Mouse (Mus musculus) embryonic facial prominence, embryonic 15.5 days (tissue): ENCODE data around the gene Reck. TPM values are rescaled to one million over a fixed set of nuclear protein-coding genes. Genes with fewer than 3 reads are reported as not detected.
A peak's percentile ranks its signal among the peaks of the same experiment; 100 is the strongest.

Experiments
- ATAC-seq: fragments of 200-750 bp; cut with Nextera tagmentation; 2 replicates; pipeline ENCODE4 v1.8.0; 2017; ENCODE audit warnings: low read depth, moderate TSS enrichment; ENCODE audit not compliant: insufficient number of reproducible peaks, low FRiP score, low TSS enrichment
- H3K27ac ChIP-seq: fragments of 300-500 bp; sonication (generic); replicated peaks from 2 replicates; pipeline ENCODE4 v1.5.1; 2015; ENCODE audit warnings: mild to moderate bottlenecking, inconsistent platforms
- H3K27me3 ChIP-seq: fragments of 300-500 bp; sonication (generic); 2 replicates; pipeline ENCODE4 v1.6.1; 2015; ENCODE audit warnings: inconsistent platforms
- H3K36me3 ChIP-seq: fragments of 300-500 bp; sonication (generic); 2 replicates; pipeline ENCODE4 v1.6.1; 2015; ENCODE audit warnings: mild to moderate bottlenecking, inconsistent platforms
- H3K4me1 ChIP-seq: fragments of 300-500 bp; sonication (generic); 2 replicates; pipeline ENCODE4 v1.6.1; 2015; ENCODE audit warnings: inconsistent platforms
- H3K4me2 ChIP-seq: fragments of 300-500 bp; sonication (generic); replicated peaks from 2 replicates; pipeline ENCODE4 v1.6.1; 2015; ENCODE audit warnings: mild to moderate bottlenecking, inconsistent platforms
- H3K4me3 ChIP-seq: fragments of 300-500 bp; sonication (generic); replicated peaks from 2 replicates; pipeline ENCODE4 v1.5.1; 2015; ENCODE audit warnings: mild to moderate bottlenecking, inconsistent platforms
- H3K9ac ChIP-seq: fragments of 300-500 bp; sonication (generic); 2 replicates; pipeline ENCODE4 v1.6.1; 2015; ENCODE audit warnings: inconsistent platforms
- H3K9me3 ChIP-seq: fragments of 300-500 bp; sonication (generic); replicated peaks from 2 replicates; pipeline ENCODE4 v1.6.1; 2016; ENCODE audit warnings: inconsistent platforms
- WGBS: fragments of 180-500 bp; shearing (Covaris S2); methylation state at CpG from one replicate; pipeline ENCODE4 v1.1.7; 2015; 5-methylcytosine and 5-hydroxymethylcytosine counted together
- polyA plus RNA-seq: library from polyadenylated mRNA; unstranded; fragments of >200 nt; fragmentation: Nextera tagmentation; extraction: Ambion mirVana; gene quantifications from 2 replicates; pipeline ENCODE4 v1.2.1, GENCODE M21; 2015

The Reck gene
- polyA plus RNA-seq, 1 experiment from 2014 or later: 33.7 TPM

DNA sequence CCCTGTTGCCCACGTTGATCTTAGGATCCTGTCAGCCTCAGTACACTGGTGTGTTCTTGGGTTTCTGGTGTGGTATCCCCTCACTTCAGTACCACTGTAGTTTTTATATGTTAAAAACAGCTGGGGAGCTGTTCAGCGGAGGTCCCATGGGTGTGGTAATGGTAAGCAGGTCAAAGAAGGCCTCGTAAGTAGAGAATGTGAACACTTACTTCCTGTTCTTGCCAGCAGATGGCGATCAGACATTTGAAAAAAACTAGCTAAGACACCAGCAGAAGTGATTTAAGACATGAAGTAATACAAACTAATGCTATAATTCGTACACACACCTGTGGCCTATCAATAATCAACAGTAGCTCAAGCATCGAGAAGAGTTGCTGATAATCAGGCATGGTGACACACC is 31.1 kb downstream of the Reck start:
- 18% methylated on average over 6 of the region's 6 CpGs for WGBS
- peaks cover 17% of the 10 kb centered on the region; the same call in 1 of the 2 replicates for H3K36me3 ChIP-seq
- H3K9me3 ChIP-seq: no peaks in the 10 kb centered on the region
- H3K4me3 ChIP-seq: no peak overlapping the region
- peaks cover 5% of the 10 kb centered on the region; the same call in 1 of the 2 replicates for H3K4me1 ChIP-seq
- H3K9ac ChIP-seq: no peak overlapping the region
- ATAC-seq: no peak
- H3K27me3 ChIP-seq: no peaks in the 10 kb centered on the region
- no peak overlapping the region for H3K4me2 ChIP-seq
- no peak overlapping the region for H3K27ac ChIP-seq

GRCm38 (mm10) chr4:43918221-43918620 is 42.9 kb downstream of the Reck start:
- H3K27ac ChIP-seq: no peak overlapping the region
- no peak for ATAC-seq
- 0 out of 2 replicates have a peak, but pooled peaks cover 16% of the 10 kb centered on the region for H3K36me3 ChIP-seq
- no peaks in the 10 kb centered on the region for H3K9me3 ChIP-seq
- H3K4me2 ChIP-seq: no peak overlapping the region
- no peaks in the 10 kb centered on the region for H3K4me1 ChIP-seq
- H3K27me3 ChIP-seq: no peaks in the 10 kb centered on the region
- H3K9ac ChIP-seq: no peak overlapping the region
- H3K4me3 ChIP-seq: no peak overlapping the region
- 91% methylated on average over 5 of the region's 5 CpGs for WGBS

DNA sequence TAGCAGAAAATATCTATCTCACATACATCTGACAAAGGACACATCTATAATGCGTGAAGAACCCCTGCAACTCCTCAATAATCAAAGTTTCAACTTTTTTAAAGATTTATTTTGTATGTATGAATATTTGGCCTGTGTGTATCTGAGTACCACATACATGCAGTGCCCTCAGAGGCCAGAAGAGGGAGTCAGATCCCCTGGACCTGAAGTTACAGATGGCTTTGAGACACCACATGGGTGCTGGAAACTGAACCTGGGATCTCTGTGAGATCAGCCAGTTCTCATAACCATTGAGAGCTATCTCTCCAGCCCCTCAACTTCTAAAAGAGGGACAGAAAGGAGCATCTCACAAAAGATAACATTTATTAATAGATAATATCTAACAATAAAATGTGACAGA is 45.3 kb downstream of the Reck start:
- H3K4me3 ChIP-seq: no peak overlapping the region
- whole genome bisulfite sequencing: 98% methylated on average over 1 of the region's 1 CpGs
- H3K4me2 ChIP-seq: no peak overlapping the region
- no peak overlapping the region for H3K9ac ChIP-seq
- no peaks in the 10 kb centered on the region for H3K27me3 ChIP-seq
- 0 out of 2 replicates have a peak, but pooled peaks cover 28% of the 10 kb centered on the region for H3K36me3 ChIP-seq
- no peaks in the 10 kb centered on the region for H3K9me3 ChIP-seq
- no peaks in the 10 kb centered on the region for H3K4me1 ChIP-seq
- H3K27ac ChIP-seq: no peak overlapping the region
- no peak for ATAC-seq

- peaks cover 53% of the 10 kb centered on the region for H3K36me3 ChIP-seq
- 86% methylated on average over 6 of the region's 6 CpGs for WGBS
- no peaks in the 10 kb centered on the region for H3K27me3 ChIP-seq
Observed at GRCm38 (mm10) chr4:43925125-43925524, 49.8 kb downstream of the Reck start.

GRCm38 (mm10) chr4:43925779-43926178 is 50.4 kb downstream of the Reck start:
- Histone ChIP-seq H3K4me3 (no peak overlapping the region), H3K4me1 (no peaks in the 10 kb centered on the region), H3K27ac (no peak overlapping the region), H3K27me3 (no peaks in the 10 kb centered on the region), H3K4me2 (no peak overlapping the region), H3K9me3 (no peaks in the 10 kb centered on the region), H3K36me3 (peaks cover 57% of the 10 kb centered on the region), H3K9ac (no peak overlapping the region)
- ATAC-seq: no peak
- 9% methylated on average over 3 of the region's 3 CpGs for WGBS

More at GRCm38 (mm10) chr4:43925125-43925524, 49.8 kb downstream of the Reck start:
- Histone ChIP-seq H3K27ac (no peak overlapping the region), H3K9ac (no peak overlapping the region), H3K4me3 (no peak overlapping the region), H3K4me2 (no peak overlapping the region), H3K9me3 (no peaks in the 10 kb centered on the region), H3K4me1 (no peaks in the 10 kb centered on the region)
- no peak for ATAC-seq

DNA sequence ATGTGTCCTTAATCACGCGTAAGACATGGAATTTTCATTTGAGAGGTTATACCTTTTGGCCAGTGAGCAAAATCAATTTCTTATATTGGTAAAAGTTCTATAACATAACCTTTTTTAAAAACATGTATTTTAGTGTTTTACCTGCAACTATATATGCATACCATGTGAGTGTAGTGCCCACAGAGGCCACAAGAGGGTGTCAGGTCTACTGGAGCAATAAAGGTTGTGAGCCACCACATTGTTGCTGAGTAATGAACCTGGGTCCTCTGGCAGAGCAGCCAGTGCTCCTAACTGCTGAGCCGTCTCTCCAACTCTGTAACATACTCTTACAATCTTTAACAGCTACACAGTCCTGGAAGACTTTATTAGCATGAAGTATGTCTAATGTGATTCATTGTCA is 52.5 kb downstream of the Reck start:
- Histone ChIP-seq H3K36me3 (peaks cover 58% of the 10 kb centered on the region), H3K27me3 (no peaks in the 10 kb centered on the region), H3K4me3 (no peak overlapping the region), H3K4me1 (no peaks in the 10 kb centered on the region), H3K27ac (no peak overlapping the region), H3K9me3 (no peaks in the 10 kb centered on the region), H3K9ac (no peak overlapping the region), H3K4me2 (no peak overlapping the region)
- WGBS: 90% methylated on average over 3 of the region's 3 CpGs
- ATAC-seq: no peak

DNA sequence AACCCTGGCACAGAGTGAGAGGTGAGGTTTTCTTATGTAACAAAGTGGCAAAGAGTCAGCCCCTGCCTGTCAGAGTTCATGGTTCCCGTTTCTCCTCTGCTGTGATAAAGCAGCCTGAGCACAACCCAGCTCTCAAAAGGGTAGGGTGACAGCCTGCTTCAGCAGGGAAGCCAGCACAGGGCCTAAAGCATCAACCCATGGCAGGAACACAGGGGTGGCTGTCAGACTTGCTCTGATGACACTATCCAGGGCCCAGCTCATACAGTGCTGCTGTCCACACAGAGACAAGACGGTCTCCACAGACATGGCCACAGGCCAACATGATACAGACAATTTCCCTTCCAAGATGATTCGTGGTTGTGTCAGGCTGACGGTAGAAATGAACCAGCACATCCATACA is 56.5 kb downstream of the Reck start:
- Histone ChIP-seq H3K4me1 (no peaks in the 10 kb centered on the region), H3K9me3 (no peaks in the 10 kb centered on the region), H3K4me2 (no peak overlapping the region), H3K27me3 (no peaks in the 10 kb centered on the region), H3K4me3 (no peak overlapping the region), H3K9ac (no peak overlapping the region), H3K27ac (no peak overlapping the region), H3K36me3 (peaks cover 42% of the 10 kb centered on the region)
- ATAC-seq: no peak
- 90% methylated on average over 4 of the region's 4 CpGs for WGBS

GRCm38 (mm10) chr4:43936186-43936585 is 60.9 kb downstream of the Reck start:
- Histone ChIP-seq H3K9me3 (no peaks in the 10 kb centered on the region), H3K4me2 (no peak overlapping the region), H3K36me3 (peaks cover 31% of the 10 kb centered on the region), H3K27me3 (no peaks in the 10 kb centered on the region), H3K4me1 (no peaks in the 10 kb centered on the region), H3K4me3 (no peak overlapping the region), H3K9ac (no peak overlapping the region), H3K27ac (no peak overlapping the region)
- 89% methylated on average over 4 of the region's 4 CpGs for WGBS
- ATAC-seq: no peak

DNA sequence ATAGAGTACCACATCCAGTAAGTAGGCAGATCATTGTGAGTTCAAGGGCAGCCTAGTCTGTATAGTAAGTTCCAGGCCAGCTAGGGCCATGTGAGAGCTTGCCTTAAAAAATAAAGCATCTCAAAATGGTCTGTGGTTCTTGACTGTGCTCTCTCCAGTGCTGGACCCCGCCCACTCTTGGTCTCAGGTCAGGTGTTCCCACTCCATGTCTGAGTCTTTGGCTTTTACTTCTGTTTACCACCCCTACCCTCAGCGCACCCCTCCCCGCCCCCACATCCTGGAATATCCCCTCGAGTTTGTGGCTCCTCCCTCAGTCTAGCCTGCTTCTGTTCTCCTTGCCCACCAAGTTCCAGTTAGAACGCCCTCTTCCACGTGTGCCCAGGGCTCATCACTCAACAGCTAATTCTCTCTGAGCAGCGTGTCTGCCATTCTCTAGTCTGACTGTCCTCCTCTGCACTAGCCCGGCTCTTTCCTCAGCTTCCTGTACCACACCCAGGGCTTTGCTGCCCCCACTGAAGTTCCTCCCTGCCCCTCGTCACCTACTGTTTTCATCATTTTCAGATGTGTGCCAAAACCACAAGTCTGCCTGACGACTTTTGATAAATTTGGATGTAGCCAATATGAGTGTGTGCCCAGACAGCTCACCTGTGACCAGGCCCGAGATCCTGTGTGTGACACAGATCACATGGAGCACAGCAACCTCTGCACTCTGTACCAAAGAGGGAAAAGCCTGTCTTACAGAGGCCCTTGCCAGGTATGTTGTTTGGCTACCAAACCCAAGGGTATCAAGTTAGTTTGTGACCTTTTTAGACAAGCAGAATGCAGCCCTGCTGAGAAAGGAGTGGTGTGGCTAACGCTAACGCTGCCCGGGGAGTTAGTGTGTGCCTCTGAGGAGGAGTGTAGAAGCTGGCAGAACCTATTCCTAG is 61.7 kb downstream of the Reck start:
- Histone ChIP-seq H3K4me3 (no peak overlapping the region), H3K9ac (no peak overlapping the region), H3K36me3 (peaks cover 29% of the 10 kb centered on the region), H3K27ac (no peak overlapping the region), H3K9me3 (no peaks in the 10 kb centered on the region), H3K4me1 (no peaks in the 10 kb centered on the region), H3K4me2 (no peak overlapping the region), H3K27me3 (no peaks in the 10 kb centered on the region)
- ATAC-seq: no peak
- 72% methylated on average over 14 of the region's 14 CpGs for WGBS

DNA sequence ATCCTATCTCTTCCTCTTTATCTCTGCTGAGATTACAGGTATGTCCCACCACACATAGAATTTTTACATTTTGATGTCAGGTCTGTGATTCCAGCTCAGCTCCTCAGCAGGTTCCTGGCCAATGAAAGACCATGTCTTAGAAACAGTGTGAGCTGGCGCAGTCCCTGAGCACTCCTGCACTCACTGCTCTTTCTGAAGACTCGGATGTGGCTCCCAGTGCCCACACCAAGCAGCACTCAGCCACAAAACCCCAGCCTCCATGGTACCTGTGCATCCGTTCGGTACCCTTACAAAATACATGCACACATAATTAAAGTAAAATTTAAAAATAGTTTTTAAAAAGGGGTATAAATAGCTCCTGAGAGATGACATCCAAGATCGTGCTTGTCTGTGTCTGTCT is 66.0 kb downstream of the Reck start:
- H3K27me3 ChIP-seq: no peaks in the 10 kb centered on the region
- H3K4me2 ChIP-seq: no peak overlapping the region
- ATAC-seq: no peak
- H3K4me1 ChIP-seq: no peaks in the 10 kb centered on the region
- no peak overlapping the region for H3K27ac ChIP-seq
- WGBS: 83% methylated on average over 5 of the region's 5 CpGs
- H3K9ac ChIP-seq: no peak overlapping the region
- no peaks in the 10 kb centered on the region for H3K9me3 ChIP-seq
- peaks cover 35% of the 10 kb centered on the region for H3K36me3 ChIP-seq
- no peak overlapping the region for H3K4me3 ChIP-seq

DNA sequence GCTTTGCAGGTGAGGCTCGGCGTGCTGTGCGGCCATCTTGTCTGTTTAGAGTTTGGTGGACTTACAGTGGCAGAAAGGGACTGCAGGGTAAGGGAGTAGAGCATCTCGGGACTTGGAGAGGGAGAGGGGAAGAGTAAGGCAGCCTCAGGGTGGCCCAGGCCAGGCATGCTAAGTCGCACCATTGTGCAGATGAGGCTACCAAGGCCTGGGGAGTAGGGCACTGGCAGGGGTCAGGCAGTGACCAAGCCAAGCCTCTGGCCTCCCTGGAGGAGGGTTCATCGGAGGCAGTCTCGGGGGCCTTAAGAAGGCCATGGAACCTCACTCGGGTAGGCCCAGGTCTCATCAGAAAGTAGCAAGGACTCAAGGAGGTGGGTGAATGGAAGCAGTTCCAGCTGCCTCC is 67.1 kb downstream of the Reck start:
- Histone ChIP-seq H3K9me3 (no peaks in the 10 kb centered on the region), H3K27me3 (no peaks in the 10 kb centered on the region), H3K36me3 (peaks cover 32% of the 10 kb centered on the region), H3K4me2 (no peak overlapping the region), H3K4me1 (no peaks in the 10 kb centered on the region), H3K9ac (no peak overlapping the region), H3K4me3 (no peak overlapping the region), H3K27ac (no peak overlapping the region)
- peak; percentile 51; the same call in 1 of the 2 replicates for ATAC-seq
- WGBS: 86% methylated on average over 8 of the region's 8 CpGs

GRCm38 (mm10) chr4:43947571-43947970 is 72.2 kb downstream of the Reck start:
- Histone ChIP-seq H3K27me3 (no peaks in the 10 kb centered on the region), H3K27ac (no peak overlapping the region), H3K9ac (no peak overlapping the region), H3K4me1 (no peaks in the 10 kb centered on the region), H3K9me3 (no peaks in the 10 kb centered on the region), H3K36me3 (peaks cover 4% of the 10 kb centered on the region; the same call in 1 of the 2 replicates), H3K4me3 (no peak overlapping the region), H3K4me2 (no peak overlapping the region)
- no peak for ATAC-seq
- WGBS: 87% methylated on average over 2 of the region's 2 CpGs
